Mouse (Mus musculus) R1 (cell line): ENCODE results near the gene Bach1.

Source experiments
- DNase-seq: peaks from one replicate; pipeline ENCODE4 v3.0.0-alpha.2; 2018; ENCODE audit warnings: low read depth, low spot score

Bach1 gene

GRCm38 (mm10) chr16:87737842-87738639, 39.3 kb downstream of the Bach1 start:
- peak; percentile 55 for DNase-seq

GRCm38 (mm10) chr16:87741034-87741715, 42.4 kb downstream of the Bach1 start:
- no peak for DNase-seq

- no peak for DNase-seq
Observed at GRCm38 (mm10) chr16:87743661-87744060, 44.9 kb downstream of the Bach1 start.

DNA sequence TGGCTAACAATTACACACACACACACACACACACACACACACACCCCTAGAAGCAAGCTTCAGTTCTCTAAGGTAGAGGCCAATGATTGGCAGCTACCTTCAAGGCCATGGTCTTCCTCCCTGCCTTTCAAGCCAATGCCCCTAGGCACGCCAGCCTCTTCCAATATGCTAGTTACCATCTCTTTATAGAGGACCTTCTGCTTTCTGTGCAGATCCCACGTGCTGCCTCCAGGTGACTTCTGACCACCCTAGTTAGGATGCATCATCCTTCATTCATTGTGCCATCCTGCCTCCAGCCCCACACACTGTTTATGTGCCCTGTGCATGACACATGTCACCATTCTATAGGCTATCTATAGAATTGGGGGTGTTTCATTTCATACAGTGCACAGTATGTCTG, 45.6 kb downstream of the Bach1 start:
- DNase-seq, result no peak

DNA sequence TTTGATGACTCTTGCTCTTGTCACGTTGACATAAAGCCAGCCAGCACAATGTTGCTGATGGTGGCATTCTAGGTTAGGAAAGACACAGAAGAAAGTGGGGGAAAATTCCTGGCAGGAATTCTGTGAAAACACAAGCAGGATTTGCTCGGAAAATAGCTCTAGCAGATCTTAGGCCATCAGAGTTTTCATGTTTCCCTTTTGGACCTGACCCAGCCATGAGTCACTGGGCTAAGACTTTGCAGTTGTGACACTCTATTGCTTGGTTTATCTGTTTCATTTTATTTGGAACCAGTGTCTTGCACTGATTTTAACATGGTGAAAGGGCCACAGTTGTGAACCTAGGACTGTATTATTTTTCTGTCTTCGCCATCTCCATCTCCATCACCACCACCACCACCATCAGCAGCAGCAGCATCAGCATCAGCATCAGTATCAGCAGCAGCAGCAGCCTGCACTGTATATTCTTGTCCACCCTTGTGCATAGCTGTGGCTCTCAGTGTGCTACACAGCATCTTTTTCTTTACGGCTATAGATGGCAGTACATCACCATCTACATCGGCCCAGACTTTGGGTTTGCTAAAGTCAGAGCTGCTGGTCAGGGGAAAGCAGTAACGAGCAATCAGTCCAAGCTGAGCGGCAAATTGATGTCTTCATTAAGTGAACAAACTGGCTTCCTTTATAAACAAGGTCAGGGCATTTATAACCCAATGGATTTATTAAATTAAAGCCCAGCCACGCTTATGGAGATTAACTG, 46.6 kb downstream of the Bach1 start:
- no peak for DNase-seq

DNA sequence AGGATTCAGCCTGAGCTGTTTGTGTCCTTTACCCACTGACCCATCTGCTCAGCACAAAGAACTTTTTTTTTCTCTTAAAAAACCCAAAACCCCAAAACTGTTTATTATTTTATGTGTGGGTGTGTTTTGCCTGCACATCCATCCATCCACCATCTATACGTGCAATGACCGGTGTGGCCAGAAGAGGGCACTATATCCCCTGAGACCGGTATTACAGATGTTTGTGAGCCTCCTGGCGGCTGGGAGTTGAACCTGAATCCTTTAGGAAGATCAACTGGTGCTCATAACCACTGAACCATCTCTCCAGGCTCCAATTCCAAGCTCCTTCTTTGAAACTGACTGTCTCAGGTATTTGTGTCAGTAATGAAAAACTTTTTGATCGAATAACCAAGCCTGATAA, 48.0 kb downstream of the Bach1 start:
- DNase-seq, result peak; percentile 91

- DNase-seq, result no peak
Observed at GRCm38 (mm10) chr16:87751243-87751642, 52.5 kb downstream of the Bach1 start.

DNA sequence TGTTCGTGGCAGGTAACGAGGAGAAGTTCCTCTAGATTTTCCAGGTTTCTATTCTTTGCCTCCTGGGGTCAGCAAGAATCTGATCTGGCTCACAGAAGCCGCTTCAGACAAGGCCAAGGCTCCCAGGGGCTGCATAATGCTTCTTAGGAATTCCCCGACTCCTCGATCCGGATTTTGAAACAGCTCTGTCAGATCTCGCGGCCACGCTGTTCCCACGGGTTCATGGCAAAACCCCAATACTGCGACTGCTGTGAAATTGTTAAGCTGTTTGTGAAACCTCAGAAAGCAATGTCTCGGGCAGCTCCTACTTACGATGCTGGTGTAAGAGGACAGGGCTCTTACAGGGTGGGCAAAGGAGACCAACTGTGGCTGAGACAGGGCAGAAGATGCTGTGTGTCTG, 53.7 kb downstream of the Bach1 start:
- no peak for DNase-seq

DNA sequence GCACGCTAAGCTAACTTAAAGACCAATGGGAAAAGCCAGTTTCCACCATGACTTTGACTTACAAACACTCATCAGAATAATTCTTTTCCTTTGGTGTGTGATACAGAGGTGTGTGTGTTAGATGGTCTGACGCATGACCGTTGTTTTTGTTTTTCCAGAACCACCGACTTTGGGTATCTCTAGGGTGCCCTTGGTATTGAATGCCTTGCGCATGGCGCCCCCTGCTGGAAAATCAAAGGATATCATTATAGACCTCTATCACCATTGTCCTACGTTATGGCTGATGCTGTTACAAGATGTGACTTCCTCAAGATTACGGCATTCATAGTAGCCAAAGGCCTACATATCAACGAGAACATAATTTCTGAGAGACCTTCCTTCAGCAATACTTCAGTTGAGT, 56.1 kb downstream of the Bach1 start:
- DNase-seq, result peak; percentile 73

DNA sequence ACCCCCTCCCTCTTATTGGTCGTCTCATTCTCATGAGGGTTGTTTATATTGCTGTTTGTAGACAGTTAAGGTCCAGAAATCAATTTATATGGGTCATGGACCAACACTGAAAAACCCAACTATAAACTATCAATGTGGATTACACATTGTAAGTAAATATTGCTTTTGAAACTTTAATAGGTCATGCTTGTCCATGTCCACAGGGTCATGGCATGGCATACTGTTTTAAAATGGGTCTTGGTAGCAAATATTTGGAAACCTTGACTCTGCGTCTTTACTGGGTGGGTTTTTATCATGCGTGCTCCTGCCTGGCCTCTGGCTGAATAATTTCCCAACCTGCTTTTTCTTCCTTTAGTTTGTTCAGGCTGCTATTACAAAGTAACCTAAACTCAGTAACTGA, 57.2 kb downstream of the Bach1 start:
- no peak for DNase-seq

GRCm38 (mm10) chr16:87758016-87758415, 59.3 kb downstream of the Bach1 start:
- DNase-seq, result no peak

DNA sequence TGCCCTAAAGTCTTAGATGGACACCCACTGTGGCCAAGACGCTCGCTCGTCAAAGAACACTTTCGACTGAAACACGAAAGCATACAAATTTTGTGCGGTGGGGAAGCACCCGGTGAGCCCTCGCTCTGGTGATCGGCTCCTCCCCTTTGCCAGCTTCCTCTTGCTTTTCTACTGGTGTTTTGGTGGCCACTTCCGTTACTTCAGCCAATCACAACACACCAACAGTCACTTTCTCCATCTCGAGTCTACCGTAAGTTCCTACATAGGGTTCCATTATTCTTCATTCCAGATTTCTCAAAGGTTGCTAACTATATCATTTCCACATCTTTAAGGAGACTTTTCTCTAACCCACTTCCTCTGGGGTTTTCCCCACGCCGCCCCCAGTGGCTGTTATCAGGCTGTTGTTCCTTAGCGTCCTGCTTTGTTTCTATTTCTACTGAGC, 65.9 kb downstream of the Bach1 start:
- DNase-seq, result no peak

GRCm38 (mm10) chr16:87765984-87766383, 67.2 kb downstream of the Bach1 start:
- DNase-seq, result no peak

GRCm38 (mm10) chr16:87770576-87770975, 71.8 kb downstream of the Bach1 start:
- DNase-seq, result no peak

GRCm38 (mm10) chr16:87771926-87772325, 73.2 kb downstream of the Bach1 start:
- DNase-seq, result no peak

DNA sequence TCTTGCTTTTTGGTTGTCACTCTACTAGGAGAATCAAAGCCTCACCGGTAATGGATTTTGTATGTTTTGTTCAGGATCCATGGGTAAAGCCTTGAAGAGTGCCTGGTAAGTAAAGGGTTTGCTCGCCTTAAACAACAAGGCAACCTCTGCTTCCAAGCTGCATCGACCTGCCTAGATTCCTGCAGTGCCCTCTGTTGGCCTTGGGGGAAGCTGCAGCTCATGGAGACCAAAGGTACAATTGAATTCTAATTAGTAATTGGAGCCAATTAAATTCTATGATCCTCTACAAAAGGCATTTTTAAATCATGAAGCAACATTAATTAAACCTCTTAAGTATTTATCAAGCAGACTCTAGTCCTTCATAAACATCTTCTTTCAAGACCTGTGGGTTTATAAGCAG, 75.7 kb downstream of the Bach1 start:
- peak; percentile 38 for DNase-seq

- no peak for DNase-seq
Observed at GRCm38 (mm10) chr16:87777373-87777772, 78.6 kb downstream of the Bach1 start.

DNA sequence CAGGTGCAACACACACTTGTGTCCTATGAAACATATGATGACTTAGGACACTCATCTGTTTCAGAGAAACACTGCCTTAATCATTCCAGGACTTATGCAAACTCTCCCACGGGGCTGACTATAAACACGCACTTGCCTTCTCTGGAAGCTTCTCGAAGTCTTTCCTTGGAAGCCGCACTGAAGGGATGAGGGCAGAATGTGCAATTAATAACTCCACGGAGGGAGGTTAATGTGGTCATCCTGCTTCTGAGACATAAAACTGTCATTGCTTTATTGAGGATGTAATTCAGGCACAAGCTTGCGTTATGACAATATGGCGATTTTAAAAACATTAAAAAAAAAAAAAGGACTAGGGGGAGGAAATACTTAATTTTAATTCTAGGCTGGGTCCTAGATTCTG, 82.9 kb downstream of the Bach1 start:
- no peak for DNase-seq
